Mouse (Mus musculus) hindbrain, embryonic 10.5 days (tissue): ENCODE data around the gene Gm21858. TPM values are rescaled to one million over a fixed set of nuclear protein-coding genes. Genes with fewer than 3 reads are reported as not detected.
"Not testable (repeated sequence)": the region's sequence is repeated elsewhere in the genome, so short reads cannot be mapped to it uniquely, and the experiment has no call there.

Experiments
- DNase-seq: peaks from one replicate; pipeline ENCODE4 v3.0.0-alpha.2; 2017; ENCODE audit warnings: low spot score
- H3K27ac ChIP-seq: fragments of 300-500 bp; sonication (generic); 2 replicates; pipeline ENCODE4 v1.5.1; 2016; ENCODE audit warnings: mild to moderate bottlenecking, moderate library complexity
- H3K27me3 ChIP-seq: fragments of 300-500 bp; sonication (generic); 2 replicates; pipeline ENCODE4 v1.6.1; 2016; ENCODE audit warnings: mild to moderate bottlenecking; ENCODE audit not compliant: poor library complexity, insufficient read depth, severe bottlenecking
- H3K36me3 ChIP-seq: fragments of 300-500 bp; sonication (generic); 2 replicates; pipeline ENCODE4 v1.6.1; 2016; ENCODE audit warnings: mild to moderate bottlenecking, moderate library complexity
- H3K4me1 ChIP-seq: fragments of 300-500 bp; sonication (generic); replicated peaks from 2 replicates; pipeline ENCODE4 v1.6.1; 2016; ENCODE audit warnings: mild to moderate bottlenecking
- H3K4me3 ChIP-seq: fragments of 300-500 bp; sonication (generic); 2 replicates; pipeline ENCODE4 v1.5.1; 2016; ENCODE audit warnings: mild to moderate bottlenecking, moderate library complexity
- H3K9me3 ChIP-seq: fragments of 300-500 bp; sonication (generic); 2 replicates; pipeline ENCODE4 v1.6.1; 2016; ENCODE audit warnings: mild to moderate bottlenecking, moderate library complexity
- WGBS: fragments of 180-500 bp; shearing (Covaris S2); methylation state at CpG from one replicate; pipeline ENCODE4 v1.1.7; 2016; 5-methylcytosine and 5-hydroxymethylcytosine counted together
- polyA plus RNA-seq: library from polyadenylated mRNA; unstranded; fragments of >200 nt; fragmentation: Nextera tagmentation; extraction: Ambion mirVana; gene quantifications from 2 replicates; pipeline ENCODE4 v1.2.1, GENCODE M21; 2016

The Gm21858 gene
- polyA plus RNA-seq: not detected in 2 replicates

DNA sequence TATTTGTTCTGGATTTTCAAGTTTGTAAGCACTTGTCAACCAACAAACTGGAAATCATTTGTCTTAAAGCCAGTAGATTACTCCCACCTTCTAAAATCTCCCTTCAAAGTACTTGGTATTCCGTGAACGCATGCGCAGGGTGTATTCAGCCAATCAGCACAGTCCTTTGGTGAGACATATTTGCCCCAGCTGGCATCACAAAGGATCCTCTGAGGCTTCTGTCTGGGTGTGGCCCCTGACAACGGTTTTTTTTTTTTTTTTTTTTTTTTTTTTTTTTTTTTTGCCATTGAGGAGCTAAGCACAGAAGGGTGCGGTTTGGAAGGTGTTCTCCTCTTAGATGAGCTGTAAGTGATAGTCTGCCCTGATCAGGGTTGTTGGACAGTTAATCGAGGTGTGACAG is at the start of gene Gm21858:
Gene Gm21858, plus strand, starts transcription at position 301 of the 400 bp plus-strand sequence.
- not testable (repeated sequence) for H3K9me3 ChIP-seq, DNase-seq, H3K4me1 ChIP-seq, H3K36me3 ChIP-seq, H3K27me3 ChIP-seq, H3K4me3 ChIP-seq, H3K27ac ChIP-seq
- WGBS: no CpG with 5 or more reads among the region's 6 CpGs
